Mouse (Mus musculus): ENCODE results near the gene Nfkbil1. TPM values are rescaled to one million over a fixed set of nuclear protein-coding genes. Genes with fewer than 3 reads are reported as not detected.

The Nfkbil1 gene
- polyA plus RNA-seq, 1 experiment from 2014 or later = 11.0 TPM

DNA sequence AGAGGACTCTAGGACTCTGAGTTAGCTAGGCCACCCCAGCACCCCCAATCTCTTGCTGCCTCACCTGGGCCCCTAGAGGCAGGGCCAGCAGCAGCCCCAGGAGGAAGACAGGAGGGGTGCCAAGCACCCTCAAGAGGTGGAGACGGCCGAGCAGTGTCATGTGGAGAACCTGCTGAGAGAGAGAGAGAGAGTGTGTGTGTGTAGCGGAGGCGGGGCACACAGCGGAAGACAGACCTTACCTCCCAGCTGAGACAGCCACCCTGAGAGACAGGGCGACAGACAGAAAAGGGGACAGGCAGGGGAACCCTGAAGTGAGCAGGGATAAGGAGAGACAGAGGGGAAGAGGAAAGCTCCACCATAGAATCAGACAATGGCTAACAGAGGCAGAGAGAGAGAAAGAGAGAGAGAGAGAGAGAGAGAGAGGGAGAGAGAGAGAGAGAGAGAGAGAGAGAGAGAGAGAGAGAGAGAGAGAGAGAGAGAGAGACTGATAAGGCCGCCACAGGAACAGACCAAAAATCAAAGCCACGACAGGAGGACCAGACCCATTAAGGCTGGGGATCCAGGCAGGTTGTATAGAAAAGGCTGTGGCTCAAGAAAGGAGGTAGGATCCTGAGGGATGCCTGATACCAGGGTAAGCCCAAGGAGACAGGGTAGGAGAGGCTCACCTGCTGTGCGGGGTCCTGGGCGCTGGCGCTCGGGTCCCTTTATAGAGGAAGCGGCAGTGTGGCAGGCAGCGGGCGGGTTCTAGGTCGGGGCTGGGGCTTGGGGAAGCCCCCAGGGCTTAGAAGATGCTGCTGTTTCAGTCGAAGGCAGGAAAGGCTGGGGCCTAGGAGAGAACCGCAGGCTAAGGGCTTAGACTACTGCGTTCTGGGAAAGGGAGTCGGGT lies 30.9 kb downstream of the Nfkbil1 start, which contains the start of gene Lta:
Gene Lta (minus strand): TSS at position 858 of the 886 bp plus-strand sequence.
- no peaks in the 10 kb centered on the region for H3K9me3 ChIP-seq
- no peak within 1 kb of the TSS for H3K4me2 ChIP-seq (replicated peaks)
- H3K4me1 ChIP-seq (replicated peaks) = no peaks in the 10 kb centered on the region
- no peak within 1 kb of the TSS for H3K4me3 ChIP-seq (replicated peaks)
- WGBS = 41% methylated on average over 20 of the region's 20 CpGs
- no peak for ATAC-seq
- peaks cover 29% of the 10 kb centered on the region for H3K27me3 ChIP-seq (replicated peaks)
- no peak within 1 kb of the TSS for H3K9ac ChIP-seq
- H3K36me3 ChIP-seq = no peaks in the 10 kb centered on the region
- H3K27ac ChIP-seq = no peak within 1 kb of the TSS

DNA sequence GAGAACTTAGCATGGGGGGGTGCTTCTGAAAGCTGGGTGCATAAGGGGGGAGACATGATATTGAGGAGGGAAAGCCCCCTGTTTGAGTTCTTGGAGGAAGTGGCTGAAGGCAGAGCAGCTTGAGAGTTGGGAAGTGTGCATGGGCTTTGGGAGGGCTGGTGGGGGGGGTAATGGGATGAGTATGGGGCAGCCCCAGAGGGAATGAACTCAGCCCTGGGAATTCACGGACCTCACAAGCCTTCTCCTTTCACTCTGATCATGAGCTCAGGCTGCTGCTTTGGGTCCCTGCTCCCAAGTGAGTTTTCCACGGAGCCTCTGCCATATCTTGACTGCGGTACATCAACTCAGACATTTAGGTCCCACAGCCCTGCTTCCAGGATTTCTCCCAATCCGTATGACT lies 33.1 kb downstream of the Nfkbil1 start:
- H3K4me1 ChIP-seq (replicated peaks) = no peaks in the 10 kb centered on the region
- no peak overlapping the region for H3K4me2 ChIP-seq (replicated peaks)
- WGBS = 71% methylated on average over 4 of the region's 4 CpGs
- H3K27me3 ChIP-seq (replicated peaks) = peaks cover 29% of the 10 kb centered on the region
- no peaks in the 10 kb centered on the region for H3K36me3 ChIP-seq
- ATAC-seq = no peak
- no peak overlapping the region for H3K9ac ChIP-seq
- no peak overlapping the region for H3K4me3 ChIP-seq (replicated peaks)
- H3K9me3 ChIP-seq = no peaks in the 10 kb centered on the region
- H3K27ac ChIP-seq = no peak overlapping the region

DNA sequence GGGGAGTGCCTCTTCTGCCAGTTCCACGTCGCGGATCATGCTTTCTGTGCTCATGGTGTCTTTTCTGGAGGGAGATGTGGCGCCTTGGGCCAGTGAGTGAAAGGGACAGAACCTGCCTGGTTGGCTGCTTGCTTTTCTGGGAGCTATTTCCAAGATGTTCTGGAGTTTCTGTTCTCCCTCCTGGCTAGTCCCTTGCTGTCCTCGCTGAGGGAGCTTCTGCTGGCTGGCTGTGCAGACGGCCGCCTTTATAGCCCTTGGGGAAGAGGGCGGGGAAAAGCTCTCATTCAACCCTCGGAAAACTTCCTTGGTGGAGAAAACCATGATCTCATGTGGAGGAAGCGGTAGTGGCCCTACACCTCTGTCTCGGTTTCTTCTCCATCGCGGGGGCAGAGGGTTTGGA lies 33.8 kb downstream of the Nfkbil1 start, which contains the start of gene Tnf:
Gene Tnf (minus strand): TSS at position 221 of the 400 bp plus-strand sequence.
- 26% methylated on average over 13 of the region's 13 CpGs for WGBS
- H3K27ac ChIP-seq = 0 out of 2 replicates have a peak within 1 kb of the TSS, but pooled peaks have one; percentile 13
- no peaks in the 10 kb centered on the region for H3K36me3 ChIP-seq
- H3K4me1 ChIP-seq (replicated peaks) = no peaks in the 10 kb centered on the region
- 0 out of 2 replicates have a peak within 1 kb of the TSS, but pooled peaks have one; percentile 7 for H3K4me3 ChIP-seq (replicated peaks)
- H3K9ac ChIP-seq = no peak within 1 kb of the TSS
- ATAC-seq = 0 out of 2 replicates have a peak, but pooled peaks have one; percentile 47
- peaks cover 29% of the 10 kb centered on the region for H3K27me3 ChIP-seq (replicated peaks)
- H3K9me3 ChIP-seq = no peaks in the 10 kb centered on the region
- H3K4me2 ChIP-seq (replicated peaks) = peak within 1 kb of the TSS; percentile 42; the same call in 1 of the 2 replicates

DNA sequence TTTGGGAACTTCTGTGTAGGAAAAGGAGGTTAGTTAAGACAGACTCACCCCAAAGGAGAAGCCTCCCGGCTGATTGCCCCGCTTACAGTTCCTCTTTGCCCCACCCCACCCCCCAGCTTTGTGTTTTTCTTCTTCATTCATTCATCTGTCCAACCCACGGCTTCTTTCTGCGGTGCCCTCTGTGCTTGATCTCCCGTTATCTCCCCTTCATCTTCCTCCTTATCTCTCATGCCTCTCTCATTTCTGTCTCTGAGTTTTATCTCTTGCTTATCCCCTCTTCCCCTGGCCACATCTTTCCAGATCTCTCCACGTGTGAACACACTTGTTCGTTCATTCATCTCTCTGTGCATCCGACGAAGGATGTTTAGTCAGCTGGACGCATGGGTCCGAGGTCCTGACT lies 34.5 kb downstream of the Nfkbil1 start:
- H3K9me3 ChIP-seq = no peaks in the 10 kb centered on the region
- ATAC-seq = no peak
- H3K27ac ChIP-seq = no peak overlapping the region
- no peak overlapping the region for H3K9ac ChIP-seq
- WGBS = 66% methylated on average over 11 of the region's 11 CpGs
- H3K36me3 ChIP-seq = no peaks in the 10 kb centered on the region
- peaks cover 33% of the 10 kb centered on the region for H3K27me3 ChIP-seq (replicated peaks)
- 0 out of 2 replicates have a peak overlapping the region, but pooled peaks have one; percentile 7 for H3K4me3 ChIP-seq (replicated peaks)
- H3K4me1 ChIP-seq (replicated peaks) = no peaks in the 10 kb centered on the region; the same call in 1 of the 2 replicates
- H3K4me2 ChIP-seq (replicated peaks) = no peak overlapping the region

DNA sequence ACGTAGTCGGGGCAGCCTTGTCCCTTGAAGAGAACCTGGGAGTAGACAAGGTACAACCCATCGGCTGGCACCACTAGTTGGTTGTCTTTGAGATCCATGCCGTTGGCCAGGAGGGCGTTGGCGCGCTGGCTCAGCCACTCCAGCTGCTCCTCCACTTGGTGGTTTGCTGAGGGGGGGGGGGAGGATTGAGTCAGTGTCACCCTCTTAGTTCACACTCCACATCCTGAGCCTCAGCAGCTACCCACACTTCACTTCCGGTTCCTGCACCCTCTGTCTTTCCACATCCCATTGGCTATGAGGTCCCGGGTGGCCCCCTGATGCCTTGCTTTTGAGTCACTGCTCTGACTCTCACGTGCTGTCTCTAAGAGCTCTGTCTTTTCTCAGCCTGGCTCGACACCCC lies 35.2 kb downstream of the Nfkbil1 start:
- Histone ChIP-seq H3K27me3 (replicated peaks) (peaks cover 40% of the 10 kb centered on the region), H3K27ac (no peak overlapping the region), H3K4me1 (replicated peaks) (peaks cover 5% of the 10 kb centered on the region), H3K4me3 (replicated peaks) (no peak overlapping the region), H3K9ac (no peak overlapping the region), H3K9me3 (no peaks in the 10 kb centered on the region), H3K4me2 (replicated peaks) (no peak overlapping the region), H3K36me3 (no peaks in the 10 kb centered on the region)
- 78% methylated on average over 11 of the region's 11 CpGs for WGBS
- ATAC-seq = no peak

DNA sequence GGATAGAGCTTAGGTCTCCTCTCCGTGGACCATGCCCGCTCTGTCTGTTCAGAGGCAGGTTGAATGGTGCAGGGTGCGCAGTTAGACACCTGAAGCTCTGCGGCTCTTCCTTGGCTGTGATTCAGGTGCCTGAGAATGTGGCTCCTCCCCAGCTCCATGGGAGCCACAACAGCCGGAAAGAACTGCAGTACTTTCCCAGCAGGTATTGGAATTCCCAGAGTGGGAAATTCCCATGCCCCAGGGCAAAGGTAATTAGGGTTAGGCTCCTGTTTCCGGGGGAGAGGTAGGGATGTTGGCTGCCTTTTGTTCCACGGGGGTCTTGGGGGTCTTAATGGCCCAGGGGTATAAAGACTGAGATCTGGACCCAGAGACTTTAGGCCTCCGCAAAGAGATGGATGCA lies 36.6 kb downstream of the Nfkbil1 start:
- Histone ChIP-seq H3K4me3 (replicated peaks) (no peak overlapping the region), H3K9me3 (no peaks in the 10 kb centered on the region), H3K27me3 (replicated peaks) (peaks cover 40% of the 10 kb centered on the region), H3K4me1 (replicated peaks) (peaks cover 17% of the 10 kb centered on the region), H3K4me2 (replicated peaks) (no peak overlapping the region), H3K9ac (no peak overlapping the region), H3K36me3 (no peaks in the 10 kb centered on the region), H3K27ac (no peak overlapping the region)
- no peak for ATAC-seq
- WGBS = 34% methylated on average over 8 of the region's 8 CpGs

DNA sequence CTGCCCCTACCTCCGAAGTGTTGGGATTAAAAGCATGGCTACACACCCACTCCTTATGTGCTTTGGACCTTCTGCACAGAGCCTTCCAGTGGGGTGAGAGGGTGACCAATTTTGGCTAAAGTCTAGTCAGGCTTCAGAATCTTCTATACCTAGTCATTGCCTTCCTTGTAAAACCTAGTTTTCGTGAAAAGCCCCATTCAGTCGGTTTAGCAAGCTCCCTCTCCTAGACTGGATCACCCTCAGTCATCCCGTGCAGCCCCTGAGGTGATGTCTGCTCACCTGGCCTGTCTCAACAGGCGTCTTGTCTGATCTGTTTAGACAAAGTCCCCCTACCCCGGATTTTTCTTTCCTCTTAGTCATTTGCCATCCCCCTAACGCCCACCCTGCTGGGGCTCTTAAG lies 37.6 kb downstream of the Nfkbil1 start:
- peaks cover 33% of the 10 kb centered on the region for H3K27me3 ChIP-seq (replicated peaks)
- H3K36me3 ChIP-seq = no peaks in the 10 kb centered on the region
- WGBS = 59% methylated on average over 7 of the region's 7 CpGs
- H3K4me3 ChIP-seq (replicated peaks) = no peak overlapping the region
- no peak overlapping the region for H3K4me2 ChIP-seq (replicated peaks)
- H3K9ac ChIP-seq = no peak overlapping the region
- ATAC-seq = no peak
- peaks cover 19% of the 10 kb centered on the region for H3K4me1 ChIP-seq (replicated peaks)
- no peak overlapping the region for H3K27ac ChIP-seq
- no peaks in the 10 kb centered on the region for H3K9me3 ChIP-seq

DNA sequence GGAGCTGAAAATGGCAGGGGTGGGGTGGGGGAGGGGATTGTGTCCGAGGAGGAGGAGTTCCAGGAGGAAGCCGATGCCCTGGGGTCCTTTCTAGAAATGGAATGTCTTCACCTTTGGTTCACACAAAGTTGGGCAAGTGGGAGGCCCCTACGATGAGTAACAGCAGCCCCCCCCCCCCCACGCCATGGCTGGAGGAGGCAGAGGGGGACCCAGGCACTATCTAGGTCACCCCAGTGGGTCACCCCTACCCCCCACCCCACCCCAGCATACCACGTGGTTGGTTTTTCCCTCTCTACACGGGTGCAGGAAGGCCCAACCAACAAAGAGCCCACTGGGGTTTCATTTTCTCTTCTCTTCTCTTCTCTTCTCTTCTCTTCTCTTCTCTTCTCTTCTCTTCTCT lies 38.5 kb downstream of the Nfkbil1 start:
- Histone ChIP-seq H3K9ac (no peak overlapping the region), H3K27me3 (replicated peaks) (peaks cover 27% of the 10 kb centered on the region), H3K4me2 (replicated peaks) (no peak overlapping the region), H3K4me1 (replicated peaks) (peaks cover 19% of the 10 kb centered on the region), H3K9me3 (no peaks in the 10 kb centered on the region), H3K36me3 (no peaks in the 10 kb centered on the region), H3K4me3 (replicated peaks) (no peak overlapping the region), H3K27ac (no peak overlapping the region)
- no peak for ATAC-seq
- WGBS = 45% methylated on average over 6 of the region's 6 CpGs

DNA sequence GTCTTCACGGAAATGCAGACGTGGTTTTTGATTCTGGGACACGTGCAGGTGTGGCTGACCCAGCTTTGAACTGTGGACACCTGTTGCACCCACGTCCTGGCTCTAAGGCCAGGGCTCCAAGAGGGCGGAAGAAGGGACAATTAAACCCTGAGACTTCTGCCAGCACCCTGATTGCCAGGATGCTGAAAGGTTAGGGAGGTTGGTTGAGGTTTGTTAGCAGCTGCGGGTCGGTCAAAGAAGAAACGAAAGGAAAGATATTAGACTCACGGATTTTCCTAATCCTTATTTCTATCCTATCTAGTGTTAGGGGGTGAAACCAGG lies 39.3 kb downstream of the Nfkbil1 start:
- Histone ChIP-seq H3K9me3 (no peaks in the 10 kb centered on the region), H3K27ac (no peak overlapping the region), H3K4me3 (replicated peaks) (peak overlapping the region; percentile 45), H3K9ac (no peak overlapping the region), H3K27me3 (replicated peaks) (peaks cover 20% of the 10 kb centered on the region), H3K4me1 (replicated peaks) (peaks cover 19% of the 10 kb centered on the region), H3K36me3 (no peaks in the 10 kb centered on the region), H3K4me2 (replicated peaks) (peak overlapping the region; percentile 94)
- 35% methylated on average over 9 of the region's 9 CpGs for WGBS
- ATAC-seq = peak; percentile 27; the same call in 1 of the 2 replicates

DNA sequence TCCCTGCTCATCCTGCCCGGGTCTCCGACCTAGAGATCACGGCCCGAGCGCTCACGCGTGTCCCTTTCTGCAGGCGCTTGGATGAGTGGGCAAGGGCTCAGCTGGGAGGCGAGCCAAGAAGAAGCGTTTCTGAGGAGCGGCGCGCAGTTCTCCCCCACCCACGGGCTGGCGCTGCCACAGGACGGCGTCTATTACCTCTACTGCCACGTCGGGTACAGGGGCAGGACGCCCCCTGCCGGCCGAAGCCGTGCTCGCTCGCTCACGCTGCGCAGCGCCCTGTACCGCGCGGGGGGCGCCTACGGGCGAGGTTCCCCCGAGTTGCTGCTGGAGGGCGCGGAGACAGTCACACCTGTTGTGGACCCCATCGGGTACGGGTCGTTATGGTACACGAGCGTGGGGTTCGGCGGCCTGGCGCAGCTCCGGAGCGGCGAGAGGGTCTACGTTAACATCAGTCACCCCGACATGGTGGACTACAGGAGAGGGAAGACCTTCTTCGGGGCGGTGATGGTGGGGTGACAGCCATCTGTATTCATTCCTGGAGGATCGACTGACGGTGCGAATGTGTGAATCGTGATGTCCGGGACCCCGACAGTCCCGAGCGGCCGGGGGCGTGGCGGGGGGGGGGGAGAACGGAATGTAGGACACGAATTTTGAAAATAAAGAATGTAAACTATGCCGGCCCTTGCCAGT lies 39.8 kb downstream of the Nfkbil1 start:
- no peaks in the 10 kb centered on the region for H3K36me3 ChIP-seq
- H3K27ac ChIP-seq = no peak overlapping the region
- H3K4me3 ChIP-seq (replicated peaks) = peak overlapping the region; percentile 45
- peaks cover 19% of the 10 kb centered on the region for H3K4me1 ChIP-seq (replicated peaks)
- peak overlapping the region; percentile 56 for H3K9ac ChIP-seq
- peak; percentile 88 for ATAC-seq
- peaks cover 19% of the 10 kb centered on the region for H3K27me3 ChIP-seq (replicated peaks)
- under 1% methylated on average over 66 of the region's 66 CpGs for WGBS
- H3K9me3 ChIP-seq = no peaks in the 10 kb centered on the region
- peak overlapping the region; percentile 94 for H3K4me2 ChIP-seq (replicated peaks)

DNA sequence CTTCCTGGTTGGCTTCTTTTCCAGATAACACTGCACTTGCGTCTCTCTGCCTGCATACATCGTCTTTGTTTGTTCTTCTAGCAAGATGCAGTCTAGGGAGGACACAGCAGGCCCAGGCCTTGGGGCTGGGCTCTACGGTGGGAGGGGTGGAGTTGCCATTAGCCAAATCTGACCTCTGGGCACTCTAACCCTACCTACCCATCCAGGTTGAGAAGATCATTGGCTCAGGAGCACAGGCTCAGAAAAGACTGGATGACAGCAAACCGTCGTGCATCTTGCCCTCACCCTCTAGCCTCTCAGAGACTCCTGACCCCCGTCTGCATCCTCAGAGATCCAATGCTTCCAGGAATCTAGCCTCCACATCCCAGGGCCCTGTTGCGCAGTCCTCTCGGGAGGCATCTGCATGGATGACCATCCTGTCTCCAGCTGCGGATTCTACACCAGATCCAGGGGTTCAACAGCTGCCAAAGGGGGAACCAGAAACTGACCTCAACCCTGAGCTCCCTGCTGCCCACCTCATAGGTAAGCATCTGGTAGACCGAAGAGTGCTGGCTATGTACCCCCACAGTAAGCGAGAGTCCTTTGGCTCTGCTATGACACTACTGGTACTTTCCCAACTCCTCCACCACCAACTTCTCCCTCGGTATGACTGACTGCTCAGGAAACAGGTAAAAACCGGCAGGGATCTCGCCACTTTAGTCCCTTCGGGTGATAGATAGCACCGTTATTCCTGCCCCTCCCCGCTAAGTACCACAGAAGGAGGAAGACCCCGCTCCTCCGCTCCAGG lies 40.6 kb downstream of the Nfkbil1 start:
- 0 out of 2 replicates have a peak, but pooled peaks have one; percentile 6 for ATAC-seq
- Histone ChIP-seq H3K4me3 (replicated peaks) (peak overlapping the region; percentile 45), H3K9me3 (no peaks in the 10 kb centered on the region), H3K9ac (peak overlapping the region; percentile 56), H3K27ac (no peak overlapping the region), H3K36me3 (no peaks in the 10 kb centered on the region), H3K4me2 (replicated peaks) (peak overlapping the region; percentile 94), H3K4me1 (replicated peaks) (peaks cover 19% of the 10 kb centered on the region), H3K27me3 (replicated peaks) (peaks cover 19% of the 10 kb centered on the region)
- 40% methylated on average over 19 of the region's 19 CpGs for WGBS

Data from intestine, embryonic 15.5 days (tissue).